In the genomic region with DNA sequence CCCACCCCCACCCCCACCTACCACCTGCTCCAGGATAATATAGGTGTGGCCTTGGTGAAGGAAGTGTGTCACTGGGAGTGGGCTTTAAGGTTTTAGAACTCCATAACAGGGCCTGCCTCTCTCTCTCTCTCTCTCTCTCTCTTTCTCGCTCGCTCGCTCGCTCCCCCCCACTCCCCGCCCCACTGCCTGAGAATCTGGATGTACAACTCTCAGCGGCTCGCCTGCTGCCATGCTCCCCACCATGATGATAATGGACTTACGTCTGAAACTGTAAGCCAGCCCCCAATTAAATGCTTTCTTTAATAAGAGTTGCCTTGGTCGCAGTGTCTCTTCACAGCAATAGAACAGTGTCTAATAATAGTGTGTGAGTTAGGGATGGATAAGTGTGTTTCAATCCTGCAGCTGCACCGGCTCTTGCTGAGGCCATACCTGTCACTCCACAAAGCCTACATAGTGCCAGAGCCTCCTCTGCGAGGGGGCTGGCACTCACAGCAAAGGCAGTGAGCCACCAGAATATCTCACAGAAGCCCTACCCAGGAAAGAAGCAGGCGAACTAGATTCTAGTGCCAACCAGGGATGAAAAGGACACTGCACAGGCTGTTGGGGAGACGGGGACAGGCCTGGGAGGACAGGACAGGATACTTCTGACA, we compare ENCODE assay signal across 10 mouse cellular contexts. TPM values are rescaled to one million over a fixed set of nuclear protein-coding genes. Genes with fewer than 3 reads are reported as not detected.
DNase-seq lines count a peak whose midpoint lies in the region; ATAC-seq and TF ChIP-seq lines count a peak whose summit lies in the region.
"Had no signal": no experiment of that assay in that cellular context is flagged by ENCODE, and none has a peak within 500 bp of the region (broad histone marks: within the 10 kb centered on the region; RNA-seq: fewer than 3 reads in every experiment).

No protein-coding gene starts in this region.

- H3K27me3 ChIP-seq in forebrain, embryonic 11.5 days (ENCODE audit: control insufficient read depth, insufficient read depth, low read length) = no peaks in the 10 kb centered on the region
- no peaks in the 10 kb centered on the region for H3K27me3 ChIP-seq in forebrain, embryonic 10.5 days (ENCODE audit: poor library complexity, severe bottlenecking)
- H3K27me3 ChIP-seq in hindbrain, postnatal 0 days (ENCODE audit: insufficient read depth, low read length) = no peaks in the 10 kb centered on the region
- H3K27me3 ChIP-seq in stomach, postnatal 0 days (ENCODE audit: control insufficient read depth, insufficient read depth, low read length) = no peaks in the 10 kb centered on the region
- no peaks in the 10 kb centered on the region for H3K27me3 ChIP-seq in liver, embryonic 12.5 days (replicated peaks)
- H3K27me3 ChIP-seq: embryonic facial prominence, embryonic 12.5 days had no signal

- no peaks in the 10 kb centered on the region for H3K4me1 ChIP-seq in forebrain, embryonic 11.5 days (replicated peaks; ENCODE audit: control insufficient read depth, insufficient read depth, low read length)
- peaks cover 4% of the 10 kb centered on the region; the same call in 1 of the 2 replicates for H3K4me1 ChIP-seq in forebrain, embryonic 10.5 days
- peaks cover 26% of the 10 kb centered on the region for H3K4me1 ChIP-seq in hindbrain, postnatal 0 days (ENCODE audit: insufficient read depth, low read length)
- H3K4me1 ChIP-seq in stomach, postnatal 0 days (replicated peaks; ENCODE audit: control insufficient read depth, insufficient read depth) = no peaks in the 10 kb centered on the region
- no peaks in the 10 kb centered on the region for H3K4me1 ChIP-seq in liver, embryonic 12.5 days
- H3K4me1 ChIP-seq: embryonic facial prominence, embryonic 12.5 days had no signal

- H3K9ac ChIP-seq in forebrain, embryonic 11.5 days (ENCODE audit: low read length) = 0 out of 2 replicates have a peak overlapping the region, but pooled peaks have one; percentile 32
- H3K9ac ChIP-seq in hindbrain, postnatal 0 days (replicated peaks; ENCODE audit: low read length) = 0 out of 2 replicates have a peak overlapping the region, but pooled peaks have one; percentile 28
- no peak overlapping the region for H3K9ac ChIP-seq in stomach, postnatal 0 days (ENCODE audit: low read length)
- no peak overlapping the region for H3K9ac ChIP-seq in liver, embryonic 12.5 days
- H3K9ac ChIP-seq: embryonic facial prominence, embryonic 12.5 days had no signal

- WGBS in forebrain, embryonic 11.5 days = 74% methylated on average over 13 of the region's 13 CpGs
- WGBS in forebrain, embryonic 10.5 days = 84% methylated on average over 13 of the region's 13 CpGs
- 35% methylated on average over 11 of the region's 13 CpGs for WGBS in hindbrain, postnatal 0 days
- 78% methylated on average over 13 of the region's 13 CpGs for WGBS in stomach, postnatal 0 days
- 72% methylated on average over 10 of the region's 13 CpGs for WGBS in liver, embryonic 12.5 days (ENCODE audit: insufficient replicate concordance)

- ATAC-seq in forebrain, embryonic 11.5 days (replicated peaks; ENCODE audit: low FRiP score) = no peak
- peak; percentile 81 for ATAC-seq in hindbrain, postnatal 0 days
- ATAC-seq in stomach, postnatal 0 days (ENCODE audit: low FRiP score, low TSS enrichment) = no peak
- ATAC-seq in activated CD4-positive, CD25-positive, alpha-beta regulatory T cell, adult 4 months = no peak
- no peak for ATAC-seq in liver, embryonic 12.5 days

- no peak for DNase-seq in forebrain, embryonic 11.5 days (ENCODE audit: low spot score)
- DNase-seq in forebrain, embryonic 10.5 days (ENCODE audit: extremely low spot score, low spot score) = no peak
- peak; percentile 51 for DNase-seq in right cerebral cortex, adult 18-20 months
- DNase-seq in right cerebral cortex, postnatal 36 days (ENCODE audit: low spot score in 2 of 2) = no peak
- peak; percentile 59 for DNase-seq in hindbrain, postnatal 0 days (ENCODE audit: low spot score)
- DNase-seq in stomach, postnatal 0 days (ENCODE audit: low spot score) = no peak

- no peak for TF ChIP-seq EP300 in stomach, postnatal 0 days (optimal IDR thresholded peaks at IDR 0.05)

- no peak overlapping the region for H3K4me3 ChIP-seq in forebrain, embryonic 11.5 days (ENCODE audit: low read depth, low read length)
- H3K4me3 ChIP-seq in forebrain, embryonic 10.5 days = no peak overlapping the region
- no peak overlapping the region for H3K4me3 ChIP-seq in hindbrain, postnatal 0 days (ENCODE audit: low read length)
- H3K4me3 ChIP-seq in stomach, postnatal 0 days (ENCODE audit: low read depth, low read length) = no peak overlapping the region
- H3K4me3 ChIP-seq in liver, embryonic 12.5 days = no peak overlapping the region
- H3K4me3 ChIP-seq: embryonic facial prominence, embryonic 12.5 days had no signal

- H3K4me2 ChIP-seq in forebrain, embryonic 11.5 days (ENCODE audit: low read depth, low read length, severe bottlenecking) = no peak overlapping the region
- peak overlapping the region; percentile 30 for H3K4me2 ChIP-seq in hindbrain, postnatal 0 days (ENCODE audit: low read depth, low read length)
- no peak overlapping the region for H3K4me2 ChIP-seq in stomach, postnatal 0 days (replicated peaks; ENCODE audit: low read depth)
- no peak overlapping the region for H3K4me2 ChIP-seq in liver, embryonic 12.5 days
- H3K4me2 ChIP-seq: embryonic facial prominence, embryonic 12.5 days had no signal

- no peaks in the 10 kb centered on the region for H3K9me3 ChIP-seq in forebrain, embryonic 11.5 days (ENCODE audit: control insufficient read depth, low read length)
- H3K9me3 ChIP-seq in forebrain, embryonic 10.5 days = no peaks in the 10 kb centered on the region
- H3K9me3 ChIP-seq in hindbrain, postnatal 0 days (ENCODE audit: low read length) = no peaks in the 10 kb centered on the region
- H3K9me3 ChIP-seq in stomach, postnatal 0 days (ENCODE audit: control insufficient read depth, low read length) = no peaks in the 10 kb centered on the region
- H3K9me3 ChIP-seq in liver, embryonic 12.5 days (replicated peaks) = no peaks in the 10 kb centered on the region
- H3K9me3 ChIP-seq: embryonic facial prominence, embryonic 12.5 days had no signal

- no peaks in the 10 kb centered on the region for H3K36me3 ChIP-seq in forebrain, embryonic 11.5 days (ENCODE audit: control insufficient read depth, insufficient read depth, low read length)
- peaks cover 10% of the 10 kb centered on the region for H3K36me3 ChIP-seq in forebrain, embryonic 10.5 days (replicated peaks)
- H3K36me3 ChIP-seq in hindbrain, postnatal 0 days (ENCODE audit: insufficient read depth, low read length) = no peaks in the 10 kb centered on the region; the same call in 1 of the 2 replicates
- no peaks in the 10 kb centered on the region for H3K36me3 ChIP-seq in stomach, postnatal 0 days (ENCODE audit: control insufficient read depth, insufficient read depth, low read length)
- H3K36me3 ChIP-seq in liver, embryonic 12.5 days = no peaks in the 10 kb centered on the region

- H3K27ac ChIP-seq in forebrain, embryonic 11.5 days (ENCODE audit: low read depth, low read length) = 0 out of 2 replicates have a peak overlapping the region, but pooled peaks have one; percentile 20
- H3K27ac ChIP-seq in forebrain, embryonic 10.5 days = no peak overlapping the region; the same call in 1 of the 2 replicates
- peak overlapping the region; percentile 93 for H3K27ac ChIP-seq in hindbrain, postnatal 0 days
- H3K27ac ChIP-seq in stomach, postnatal 0 days (replicated peaks) = peak overlapping the region; percentile 53; the same call in 1 of the 2 replicates
- H3K27ac ChIP-seq in liver, embryonic 12.5 days = no peak overlapping the region
- H3K27ac ChIP-seq: embryonic facial prominence, embryonic 12.5 days; macrophage had no signal

- no peak for TF ChIP-seq CTCF in hindbrain, postnatal 0 days (IDR thresholded peaks at IDR 0.05; ENCODE audit: low read depth)
- no peak for TF ChIP-seq CTCF in stomach, postnatal 0 days (IDR thresholded peaks at IDR 0.05; ENCODE audit: low read depth)

RNA-seq across cellular contexts. Expression of gene Rab11fip3, which starts 26.6 kb away (rescaled TPM):
- polyA plus RNA-seq in forebrain, embryonic 11.5 days (2014; fragmentation: Nextera tagmentation; extraction: Ambion mirVana) = 31.3 and 35.1 TPM in 2 replicates
- 21.0 and 22.3 TPM in 2 replicates for polyA plus RNA-seq in forebrain, embryonic 10.5 days (2016; fragmentation: Nextera tagmentation; extraction: Ambion mirVana)
- 34.7 and 41.9 TPM in 2 replicates for total RNA-seq in hindbrain, postnatal 0 days (2014; rRNA removed)
- polyA plus RNA-seq in hindbrain, postnatal 0 days (2015; fragmentation: Nextera tagmentation; extraction: Ambion mirVana) = 16.6 and 17.9 TPM in 2 replicates
- polyA plus RNA-seq in stomach, postnatal 0 days (2015; fragmentation: Nextera tagmentation; extraction: Ambion mirVana) = 4.5 and 5.1 TPM in 2 replicates
- polyA plus RNA-seq in activated CD4-positive, CD25-positive, alpha-beta regulatory T cell, adult 4 months (2017; shearing (Covaris generic)) = 1 to 10 TPM; 2.4 to 2.7 TPM
- 4.2 and 4.3 TPM in 2 replicates for polyA plus RNA-seq in liver, embryonic 12.5 days (2016; fragmentation: Nextera tagmentation; extraction: Ambion mirVana)

RNA-seq across cellular contexts. Expression of gene Decr2, which starts 47.4 kb away (rescaled TPM):
- 22.5 and 24.6 TPM in 2 replicates for polyA plus RNA-seq in forebrain, embryonic 11.5 days (2014; fragmentation: Nextera tagmentation; extraction: Ambion mirVana)
- 23.5 and 24.7 TPM in 2 replicates for polyA plus RNA-seq in forebrain, embryonic 10.5 days (2016; fragmentation: Nextera tagmentation; extraction: Ambion mirVana)
- 35.6 and 40.6 TPM in 2 replicates for total RNA-seq in hindbrain, postnatal 0 days (2014; rRNA removed)
- polyA plus RNA-seq in hindbrain, postnatal 0 days (2015; fragmentation: Nextera tagmentation; extraction: Ambion mirVana) = 41.1 and 44.7 TPM in 2 replicates
- 65.4 and 66.3 TPM in 2 replicates for polyA plus RNA-seq in stomach, postnatal 0 days (2015; fragmentation: Nextera tagmentation; extraction: Ambion mirVana)
- polyA plus RNA-seq in activated CD4-positive, CD25-positive, alpha-beta regulatory T cell, adult 4 months (2017; shearing (Covaris generic)) = 10 to 100 TPM; 12.9 to 25.7 TPM
- 12.0 and 13.2 TPM in 2 replicates for polyA plus RNA-seq in liver, embryonic 12.5 days (2016; fragmentation: Nextera tagmentation; extraction: Ambion mirVana)

RNA-seq across cellular contexts. Expression of gene Nme4, which starts 52.7 kb away (rescaled TPM):
- polyA plus RNA-seq in forebrain, embryonic 11.5 days (2014; fragmentation: Nextera tagmentation; extraction: Ambion mirVana) = 74.6 and 89.6 TPM in 2 replicates
- polyA plus RNA-seq in forebrain, embryonic 10.5 days (2016; fragmentation: Nextera tagmentation; extraction: Ambion mirVana) = 126 and 138 TPM in 2 replicates
- total RNA-seq in hindbrain, postnatal 0 days (2014; rRNA removed) = 20.1 and 23.3 TPM in 2 replicates
- polyA plus RNA-seq in hindbrain, postnatal 0 days (2015; fragmentation: Nextera tagmentation; extraction: Ambion mirVana) = 16.0 and 18.3 TPM in 2 replicates
- 30.9 and 32.5 TPM in 2 replicates for polyA plus RNA-seq in stomach, postnatal 0 days (2015; fragmentation: Nextera tagmentation; extraction: Ambion mirVana)
- polyA plus RNA-seq in activated CD4-positive, CD25-positive, alpha-beta regulatory T cell, adult 4 months (2017; shearing (Covaris generic)) = 1 to 10 TPM; 1.6 TPM
- 65.9 and 68.3 TPM in 2 replicates for polyA plus RNA-seq in liver, embryonic 12.5 days (2016; fragmentation: Nextera tagmentation; extraction: Ambion mirVana)

RNA-seq across cellular contexts. Expression of gene Capn15, which starts 57.1 kb away (rescaled TPM):
- 31.4 and 33.1 TPM in 2 replicates for polyA plus RNA-seq in forebrain, embryonic 11.5 days (2014; fragmentation: Nextera tagmentation; extraction: Ambion mirVana)
- polyA plus RNA-seq in forebrain, embryonic 10.5 days (2016; fragmentation: Nextera tagmentation; extraction: Ambion mirVana) = 31.8 and 37.0 TPM in 2 replicates
- 35.1 and 41.4 TPM in 2 replicates for total RNA-seq in hindbrain, postnatal 0 days (2014; rRNA removed)
- polyA plus RNA-seq in hindbrain, postnatal 0 days (2015; fragmentation: Nextera tagmentation; extraction: Ambion mirVana) = 19.0 and 20.1 TPM in 2 replicates
- 12.5 and 13.7 TPM in 2 replicates for polyA plus RNA-seq in stomach, postnatal 0 days (2015; fragmentation: Nextera tagmentation; extraction: Ambion mirVana)
- polyA plus RNA-seq in activated CD4-positive, CD25-positive, alpha-beta regulatory T cell, adult 4 months (2017; shearing (Covaris generic)) = 1 to 10 TPM; 5.2 to 7.1 TPM
- polyA plus RNA-seq in liver, embryonic 12.5 days (2016; fragmentation: Nextera tagmentation; extraction: Ambion mirVana) = 20.4 and 21.3 TPM in 2 replicates

Comparison
In these comparisons a context has a peak if more than half of its experiments do, and no peak if none do; other contexts are left out.
1. DNase-seq: peak in right cerebral cortex, adult 18-20 months (single experiment) and hindbrain, postnatal 0 days (single experiment); none in forebrain, embryonic 11.5 days (single experiment), forebrain, embryonic 10.5 days (single experiment), right cerebral cortex, postnatal 36 days (0 of 2) and stomach, postnatal 0 days (single experiment).
2. H3K27ac ChIP-seq: peak in forebrain, embryonic 11.5 days (single experiment), hindbrain, postnatal 0 days (single experiment) and stomach, postnatal 0 days (single experiment); none in forebrain, embryonic 10.5 days (single experiment) and liver, embryonic 12.5 days (single experiment).
3. H3K9ac ChIP-seq: peak in forebrain, embryonic 11.5 days (single experiment) and hindbrain, postnatal 0 days (single experiment); none in stomach, postnatal 0 days (single experiment) and liver, embryonic 12.5 days (single experiment).